Mouse (Mus musculus): ENCODE data around the gene Pacsin1. TPM values are rescaled to one million over a fixed set of nuclear protein-coding genes. Genes with fewer than 3 reads are reported as not detected.

Gene Pacsin1
- polyA plus RNA-seq, 1 experiment: not detected

- no peak overlapping the region for H3K4me3 ChIP-seq (ENCODE audit: insufficient read depth, poor library complexity, severe bottlenecking)
- H3K79me3 ChIP-seq (ENCODE audit: low read depth): no peaks in the 10 kb centered on the region
- no peaks in the 10 kb centered on the region for H3K79me2 ChIP-seq (ENCODE audit: control insufficient read depth, insufficient read depth)
- no peak for TF ChIP-seq FOSL1 (IDR thresholded peaks at IDR 0.05; ENCODE audit: insufficient read depth, low read length, poor library complexity, severe bottlenecking)
- TF ChIP-seq CEBPB (IDR thresholded peaks at IDR 0.05; ENCODE audit: low read depth): no peak
- no peak for TF ChIP-seq USF1 (IDR thresholded peaks at IDR 0.05; ENCODE audit: low read depth)
- no peak for TF ChIP-seq MYOD1 (IDR thresholded peaks at IDR 0.05; ENCODE audit: control insufficient read depth, insufficient read length, low read depth)
- TF ChIP-seq MAX (IDR thresholded peaks at IDR 0.05): no peak
- TF ChIP-seq MYOG (IDR thresholded peaks at IDR 0.05; ENCODE audit: control insufficient read depth, extremely low read depth, insufficient read length): no peak
- no peak for TF ChIP-seq CTCF (IDR thresholded peaks at IDR 0.05; ENCODE audit: control insufficient read depth, insufficient read depth, insufficient read length)
- H3K27me3 ChIP-seq (ENCODE audit: control insufficient read depth, insufficient read depth, insufficient read length): no peaks in the 10 kb centered on the region
- no peak overlapping the region for H3ac ChIP-seq (ENCODE audit: control insufficient read depth, insufficient read length, low read depth)
- no peaks in the 10 kb centered on the region for H3K36me3 ChIP-seq (ENCODE audit: control insufficient read depth, insufficient read depth)
Measured at GRCm38 (mm10) chr17:27705661-27706060, 50.4 kb downstream of the Pacsin1 start.

GRCm38 (mm10) chr17:27707954-27708661 lies 52.8 kb downstream of the Pacsin1 start:
- Histone ChIP-seq H3K79me3 (ENCODE audit: low read depth) (no peaks in the 10 kb centered on the region), H3K4me3 (ENCODE audit: insufficient read depth, poor library complexity, severe bottlenecking) (no peak overlapping the region), H3K27me3 (ENCODE audit: control insufficient read depth, insufficient read depth, insufficient read length) (peaks cover 8% of the 10 kb centered on the region)

DNA sequence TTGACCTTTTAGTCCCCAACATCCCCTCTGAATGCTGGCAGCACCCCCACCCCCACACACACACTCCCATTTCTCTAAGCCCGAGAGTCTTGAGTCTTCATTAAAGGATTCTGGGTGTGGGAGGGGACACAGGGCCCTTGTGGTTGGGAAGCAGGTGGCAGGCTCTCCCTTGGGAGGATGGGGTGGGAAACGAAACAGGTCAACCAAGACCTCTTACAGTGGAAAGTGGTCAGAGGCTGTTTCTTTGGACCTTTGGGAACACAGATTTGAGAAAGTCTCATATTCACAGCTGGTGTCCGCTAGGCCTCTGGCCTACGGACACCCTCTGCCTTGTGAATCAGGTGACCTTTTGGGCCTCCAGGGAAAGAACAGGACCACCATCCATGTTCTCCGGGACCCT lies 54.3 kb downstream of the Pacsin1 start:
- Histone ChIP-seq H3K4me3 (ENCODE audit: insufficient read depth, poor library complexity, severe bottlenecking) (no peak overlapping the region), H3K36me3 (ENCODE audit: control insufficient read depth, insufficient read depth) (no peaks in the 10 kb centered on the region), H3K79me2 (ENCODE audit: control insufficient read depth, insufficient read depth) (no peaks in the 10 kb centered on the region), H3ac (ENCODE audit: control insufficient read depth, insufficient read length, low read depth) (no peak overlapping the region), H3K79me3 (ENCODE audit: low read depth) (no peaks in the 10 kb centered on the region), H3K27me3 (ENCODE audit: control insufficient read depth, insufficient read depth, insufficient read length) (peaks cover 11% of the 10 kb centered on the region)
- no peak for TF ChIP-seq MYOD1 (IDR thresholded peaks at IDR 0.05; ENCODE audit: control insufficient read depth, insufficient read length, low read depth)
- TF ChIP-seq MYOG (IDR thresholded peaks at IDR 0.05; ENCODE audit: control insufficient read depth, extremely low read depth, insufficient read length): no peak
- no peak for TF ChIP-seq USF1 (IDR thresholded peaks at IDR 0.05; ENCODE audit: low read depth)
- no peak for TF ChIP-seq CTCF (IDR thresholded peaks at IDR 0.05; ENCODE audit: control insufficient read depth, insufficient read depth, insufficient read length)
- TF ChIP-seq MAX (IDR thresholded peaks at IDR 0.05): no peak
- no peak for TF ChIP-seq FOSL1 (IDR thresholded peaks at IDR 0.05; ENCODE audit: insufficient read depth, low read length, poor library complexity, severe bottlenecking)
- no peak for TF ChIP-seq CEBPB (IDR thresholded peaks at IDR 0.05; ENCODE audit: low read depth)

More at GRCm38 (mm10) chr17:27707954-27708661, 52.8 kb downstream of the Pacsin1 start:
- H3K79me2 ChIP-seq (ENCODE audit: control insufficient read depth, insufficient read depth): no peaks in the 10 kb centered on the region
- H3ac ChIP-seq (ENCODE audit: control insufficient read depth, insufficient read length, low read depth): no peak overlapping the region
- TF ChIP-seq MAX (IDR thresholded peaks at IDR 0.05): no peak
- TF ChIP-seq FOSL1 (IDR thresholded peaks at IDR 0.05; ENCODE audit: insufficient read depth, low read length, poor library complexity, severe bottlenecking): no peak
- H3K36me3 ChIP-seq (ENCODE audit: control insufficient read depth, insufficient read depth): no peaks in the 10 kb centered on the region

- Histone ChIP-seq H3K79me2 (ENCODE audit: control insufficient read depth, insufficient read depth) (no peaks in the 10 kb centered on the region), H3K36me3 (ENCODE audit: control insufficient read depth, insufficient read depth) (no peaks in the 10 kb centered on the region), H3ac (ENCODE audit: control insufficient read depth, insufficient read length, low read depth) (no peak overlapping the region), H3K79me3 (ENCODE audit: low read depth) (no peaks in the 10 kb centered on the region), H3K27me3 (ENCODE audit: control insufficient read depth, insufficient read depth, insufficient read length) (peaks cover 25% of the 10 kb centered on the region), H3K4me3 (ENCODE audit: insufficient read depth, poor library complexity, severe bottlenecking) (no peak overlapping the region)
- no peak for TF ChIP-seq CTCF (IDR thresholded peaks at IDR 0.05; ENCODE audit: control insufficient read depth, insufficient read depth, insufficient read length)
- no peak for TF ChIP-seq CEBPB (IDR thresholded peaks at IDR 0.05; ENCODE audit: low read depth)
- TF ChIP-seq USF1 (IDR thresholded peaks at IDR 0.05; ENCODE audit: low read depth): no peak
- TF ChIP-seq MAX (IDR thresholded peaks at IDR 0.05): no peak
- no peak for TF ChIP-seq MYOG (IDR thresholded peaks at IDR 0.05; ENCODE audit: control insufficient read depth, extremely low read depth, insufficient read length)
- no peak for TF ChIP-seq MYOD1 (IDR thresholded peaks at IDR 0.05; ENCODE audit: control insufficient read depth, insufficient read length, low read depth)
- no peak for TF ChIP-seq FOSL1 (IDR thresholded peaks at IDR 0.05; ENCODE audit: insufficient read depth, low read length, poor library complexity, severe bottlenecking)
Measured at GRCm38 (mm10) chr17:27712832-27713231, 57.5 kb downstream of the Pacsin1 start.

DNA sequence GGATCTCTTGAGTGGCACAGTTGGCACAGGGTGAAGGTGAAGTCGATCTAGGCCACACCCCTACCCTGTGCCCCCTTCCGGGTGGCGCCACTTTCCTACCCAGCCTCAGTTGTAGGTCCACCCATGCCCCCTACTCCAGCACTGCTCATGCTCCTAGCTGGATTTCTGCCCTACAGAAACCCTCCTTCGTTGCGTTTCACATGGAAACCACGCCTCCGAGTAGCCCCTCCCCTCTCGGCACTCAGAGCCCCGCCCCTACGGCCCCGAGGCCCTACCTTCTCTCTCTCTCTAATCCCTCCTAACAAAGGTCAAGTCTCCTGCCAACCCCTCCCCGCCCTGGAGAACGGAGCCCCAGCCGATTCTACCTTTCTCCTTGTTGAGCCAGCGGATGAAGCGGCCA lies 61.5 kb downstream of the Pacsin1 start:
- H3K79me3 ChIP-seq (ENCODE audit: low read depth): no peaks in the 10 kb centered on the region
- no peaks in the 10 kb centered on the region for H3K79me2 ChIP-seq (ENCODE audit: control insufficient read depth, insufficient read depth)
- no peaks in the 10 kb centered on the region for H3K36me3 ChIP-seq (ENCODE audit: control insufficient read depth, insufficient read depth)
- peaks cover 50% of the 10 kb centered on the region for H3K27me3 ChIP-seq (ENCODE audit: control insufficient read depth, insufficient read depth, insufficient read length)
- H3ac ChIP-seq (ENCODE audit: control insufficient read depth, insufficient read length, low read depth): no peak overlapping the region
- H3K4me3 ChIP-seq (ENCODE audit: insufficient read depth, poor library complexity, severe bottlenecking): no peak overlapping the region
- no peak for TF ChIP-seq USF1 (IDR thresholded peaks at IDR 0.05; ENCODE audit: low read depth)
- no peak for TF ChIP-seq MYOD1 (IDR thresholded peaks at IDR 0.05; ENCODE audit: control insufficient read depth, insufficient read length, low read depth)
- no peak for TF ChIP-seq MAX (IDR thresholded peaks at IDR 0.05)
- no peak for TF ChIP-seq CTCF (IDR thresholded peaks at IDR 0.05; ENCODE audit: control insufficient read depth, insufficient read depth, insufficient read length)
- no peak for TF ChIP-seq MYOG (IDR thresholded peaks at IDR 0.05; ENCODE audit: control insufficient read depth, extremely low read depth, insufficient read length)
- no peak for TF ChIP-seq FOSL1 (IDR thresholded peaks at IDR 0.05; ENCODE audit: insufficient read depth, low read length, poor library complexity, severe bottlenecking)
- no peak for TF ChIP-seq CEBPB (IDR thresholded peaks at IDR 0.05; ENCODE audit: low read depth)

DNA sequence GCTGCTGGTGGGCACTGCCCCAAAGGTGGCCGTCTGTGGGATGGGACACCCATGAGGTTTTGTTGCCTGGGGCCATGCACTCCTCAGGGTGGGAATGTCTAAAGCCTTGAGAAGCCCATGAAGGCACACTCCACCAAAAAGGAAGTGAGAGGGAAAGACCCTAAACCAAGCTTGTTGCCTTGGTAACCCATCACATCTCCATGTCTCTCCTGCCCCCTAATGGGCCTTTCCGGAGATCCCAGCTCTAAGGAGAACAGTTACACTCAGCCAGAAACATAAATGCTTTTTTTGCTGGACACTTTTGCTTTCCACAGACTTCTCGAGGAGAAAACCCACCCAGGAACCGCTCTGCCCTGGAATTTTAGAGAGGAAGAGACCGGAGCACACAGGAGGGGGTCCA lies 62.9 kb downstream of the Pacsin1 start:
- H3K4me3 ChIP-seq (ENCODE audit: insufficient read depth, poor library complexity, severe bottlenecking): no peak overlapping the region
- H3K79me2 ChIP-seq (ENCODE audit: control insufficient read depth, insufficient read depth): no peaks in the 10 kb centered on the region
- no peaks in the 10 kb centered on the region for H3K36me3 ChIP-seq (ENCODE audit: control insufficient read depth, insufficient read depth)
- TF ChIP-seq FOSL1 (IDR thresholded peaks at IDR 0.05; ENCODE audit: insufficient read depth, low read length, poor library complexity, severe bottlenecking) (no peak), CEBPB (IDR thresholded peaks at IDR 0.05; ENCODE audit: low read depth) (no peak), MYOG (IDR thresholded peaks at IDR 0.05; ENCODE audit: control insufficient read depth, extremely low read depth, insufficient read length) (no peak), MYOD1 (IDR thresholded peaks at IDR 0.05; ENCODE audit: control insufficient read depth, insufficient read length, low read depth) (no peak), USF1 (IDR thresholded peaks at IDR 0.05; ENCODE audit: low read depth) (no peak), MAX (IDR thresholded peaks at IDR 0.05) (no peak), CTCF (IDR thresholded peaks at IDR 0.05; ENCODE audit: control insufficient read depth, insufficient read depth, insufficient read length) (no peak)
- H3ac ChIP-seq (ENCODE audit: control insufficient read depth, insufficient read length, low read depth): no peak overlapping the region
- peaks cover 55% of the 10 kb centered on the region for H3K27me3 ChIP-seq (ENCODE audit: control insufficient read depth, insufficient read depth, insufficient read length)
- no peaks in the 10 kb centered on the region for H3K79me3 ChIP-seq (ENCODE audit: low read depth)
